Mouse (Mus musculus) olfactory bulb, adult 2 months (tissue): Measurements from ENCODE around the gene Vrtn.

Experiments
- CTCF ChIP-seq: fragments of 200-500 bp; IDR thresholded peaks from 2 replicates; pipeline ENCODE4 v1.5.1; 2012; ENCODE audit warnings: low read depth, mild to moderate bottlenecking, low read length, moderate library complexity; ENCODE audit not compliant: insufficient read depth
- POLR2A ChIP-seq: fragments of 200-500 bp; IDR thresholded peaks from 2 replicates; pipeline ENCODE4 v1.6.1; 2012; ENCODE audit warnings: mild to moderate bottlenecking, low read depth, low read length, moderate library complexity; ENCODE audit not compliant: insufficient read depth

DNA sequence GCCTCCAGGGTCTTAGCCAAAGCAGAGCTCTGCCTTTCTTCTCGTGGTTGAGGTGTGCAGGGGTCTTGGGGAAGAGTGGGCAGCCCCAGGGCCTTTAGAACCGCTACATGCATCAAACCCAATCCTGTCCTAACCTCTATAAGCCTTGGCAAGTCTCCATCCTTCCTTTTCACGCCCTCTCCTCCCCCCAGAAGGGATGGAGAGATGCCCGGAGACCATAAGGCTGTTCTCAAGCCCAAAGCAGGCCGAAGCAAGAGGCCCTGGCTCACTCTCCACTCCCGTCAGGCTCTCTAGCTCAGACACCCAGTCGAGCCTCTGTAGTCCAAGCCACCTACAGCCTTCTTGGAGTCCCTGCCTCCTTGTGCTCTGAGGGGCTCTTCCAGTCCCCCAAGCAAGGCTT is 43.8 kb downstream of the Vrtn start:
- no peak for TF ChIP-seq CTCF
- TF ChIP-seq POLR2A, result no peak
